ENCODE assay signal across 10 mouse cellular contexts in the genomic region with DNA sequence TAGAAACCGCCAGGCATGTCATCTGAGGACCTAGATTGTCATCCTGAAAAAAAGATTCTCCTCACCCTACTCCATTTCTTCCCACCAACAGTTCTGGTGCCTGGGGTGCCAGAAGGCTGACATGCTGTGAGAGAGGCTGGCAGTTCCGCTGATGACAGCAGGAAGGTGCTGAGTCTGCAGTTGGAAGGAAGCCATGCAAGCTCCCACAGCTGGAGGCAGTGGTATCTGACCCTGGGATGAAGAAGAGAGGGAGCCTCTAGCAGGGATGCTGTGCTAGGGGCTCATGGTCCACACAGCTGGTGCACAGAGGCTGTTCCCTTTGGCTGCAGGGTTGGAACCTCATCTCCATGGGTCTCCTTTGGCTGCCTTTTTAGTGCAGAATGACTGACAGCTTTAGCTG.
DNase-seq lines count a peak whose midpoint lies in the region.
"Had no signal": no experiment of that assay in that cellular context is flagged by ENCODE, and none has a peak within 500 bp of the region (broad histone marks: within the 10 kb centered on the region; RNA-seq: fewer than 3 reads in every experiment).

No protein-coding gene starts in this region.

- DNase-seq in layer of hippocampus, adult 11-12 months (ENCODE audit: low spot score) = peak; percentile 39
- no peak for DNase-seq in layer of hippocampus, adult 9-10 months (ENCODE audit: low spot score)
- peak; percentile 33 for DNase-seq in cerebellum, adult 8-10 months
- DNase-seq in cerebellum, postnatal 36 days = peak; percentile 26 to 38
- DNase-seq in right cerebral cortex, postnatal 14 days = peak; percentile 27
- no peak for DNase-seq in adrenal gland, postnatal 14 days
- no peak for DNase-seq in thymus, postnatal 4 days
- DNase-seq: adrenal gland, postnatal 25 days; kidney, adult 2 months; thymus, postnatal 14 days had no signal

Comparison
In these comparisons a context has a peak if more than half of its experiments do, and no peak if none do; other contexts are left out.
1. DNase-seq: peak in layer of hippocampus, adult 11-12 months (single experiment), cerebellum, adult 8-10 months (single experiment), cerebellum, postnatal 36 days (2 of 2) and right cerebral cortex, postnatal 14 days (single experiment); none in layer of hippocampus, adult 9-10 months (single experiment), adrenal gland, postnatal 14 days (single experiment) and thymus, postnatal 4 days (single experiment).